Mouse (Mus musculus): Measurements from ENCODE around the gene Abcc8.

Gene Abcc8

DNA sequence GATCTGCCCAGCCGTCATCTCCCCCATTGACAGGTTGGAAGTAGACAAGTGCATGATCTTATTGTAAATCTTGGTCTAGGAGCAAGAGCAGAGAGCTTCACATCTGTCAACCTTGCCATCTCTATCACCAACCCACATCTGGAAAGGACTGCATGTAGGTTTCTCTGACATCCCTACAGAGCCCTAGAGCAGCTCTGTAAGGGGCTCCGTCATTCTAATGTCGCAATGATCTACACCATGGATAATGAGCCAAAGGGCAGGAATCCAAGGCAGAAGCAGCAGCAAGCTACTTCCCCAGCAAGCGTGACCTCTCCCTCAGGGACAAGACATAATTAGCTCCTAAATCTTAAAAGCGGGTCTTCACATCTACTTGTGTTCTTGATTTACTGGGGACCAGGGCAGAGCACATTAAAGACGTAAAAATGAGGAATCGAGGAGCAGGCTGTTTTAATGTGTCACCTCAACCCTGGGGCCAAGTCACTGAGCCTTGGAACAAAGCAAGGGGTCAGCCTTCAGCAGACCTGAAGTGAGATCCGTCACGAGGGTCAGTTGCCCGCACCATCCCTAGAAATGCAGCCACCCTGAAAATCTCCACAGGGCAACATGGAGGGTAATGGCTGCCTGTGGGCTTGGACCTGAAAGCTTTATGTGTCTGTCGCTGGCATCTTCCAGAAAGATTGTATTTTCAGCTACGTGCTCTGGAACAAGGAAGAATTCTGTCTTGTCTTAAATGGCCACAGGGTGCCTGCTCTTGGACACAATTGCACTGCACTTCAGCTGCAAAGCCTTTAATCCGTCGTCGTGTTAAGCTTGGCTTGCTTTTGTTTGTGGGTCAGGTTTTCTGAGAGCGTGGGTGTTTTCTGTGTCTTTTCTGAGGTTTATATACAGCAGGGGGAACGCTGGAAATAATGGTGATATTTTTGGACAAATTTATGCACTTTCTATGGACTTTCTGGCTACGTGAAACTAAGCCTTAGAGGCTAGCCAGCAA is 25.0 kb downstream of the Abcc8 start:
- DNase-seq (ENCODE audit: low spot score in 2 of 2) = no peak

DNA sequence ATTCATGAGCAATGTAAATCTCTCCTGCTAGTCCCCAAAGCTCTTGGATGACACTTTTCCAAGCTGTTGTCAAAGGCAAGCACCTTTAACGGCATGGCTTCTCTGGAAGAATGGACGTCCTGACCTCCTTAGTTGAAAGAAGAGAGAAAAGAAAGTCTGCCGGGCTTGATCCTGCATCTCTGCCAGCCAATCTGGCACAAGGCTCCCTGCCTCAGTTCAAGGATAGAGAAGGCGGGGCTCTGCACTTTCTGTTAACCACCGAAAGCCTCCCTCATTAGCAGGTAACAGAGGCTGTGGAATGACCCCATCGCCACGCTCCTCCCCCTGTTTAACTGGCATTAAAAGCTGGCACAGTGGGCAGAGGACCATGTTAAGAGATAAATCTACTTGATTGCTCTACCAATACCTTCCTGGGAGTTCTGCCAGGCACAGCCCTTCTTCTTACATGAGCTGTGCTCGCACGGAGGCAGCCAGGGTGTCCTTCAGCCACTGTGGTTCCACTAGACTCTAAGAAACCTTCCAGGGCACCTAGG is 26.9 kb downstream of the Abcc8 start:
- DNase-seq (ENCODE audit: low spot score in 2 of 2) = peak in 1 of 2 experiments; percentile 18

DNA sequence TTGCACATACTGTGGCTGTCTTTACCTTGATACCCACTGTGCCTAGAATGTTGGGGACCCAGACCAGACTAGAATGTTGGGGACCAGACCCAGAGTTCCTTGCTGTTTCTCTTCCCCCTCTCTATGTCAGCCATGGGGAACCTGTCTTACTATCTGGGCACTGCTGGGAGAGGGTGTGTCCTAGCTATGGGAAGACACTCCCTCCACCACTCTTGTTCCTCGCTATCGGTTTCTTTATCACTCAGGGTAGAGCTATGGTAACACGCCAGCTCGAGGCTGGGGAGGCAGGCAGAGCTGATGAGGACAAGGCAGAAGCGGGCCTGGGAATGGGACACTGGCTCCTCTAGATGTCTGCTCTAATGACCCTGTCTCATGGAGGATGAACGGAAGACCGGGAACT is 32.4 kb downstream of the Abcc8 start:
- no peak for DNase-seq (ENCODE audit: low spot score in 2 of 2)

DNA sequence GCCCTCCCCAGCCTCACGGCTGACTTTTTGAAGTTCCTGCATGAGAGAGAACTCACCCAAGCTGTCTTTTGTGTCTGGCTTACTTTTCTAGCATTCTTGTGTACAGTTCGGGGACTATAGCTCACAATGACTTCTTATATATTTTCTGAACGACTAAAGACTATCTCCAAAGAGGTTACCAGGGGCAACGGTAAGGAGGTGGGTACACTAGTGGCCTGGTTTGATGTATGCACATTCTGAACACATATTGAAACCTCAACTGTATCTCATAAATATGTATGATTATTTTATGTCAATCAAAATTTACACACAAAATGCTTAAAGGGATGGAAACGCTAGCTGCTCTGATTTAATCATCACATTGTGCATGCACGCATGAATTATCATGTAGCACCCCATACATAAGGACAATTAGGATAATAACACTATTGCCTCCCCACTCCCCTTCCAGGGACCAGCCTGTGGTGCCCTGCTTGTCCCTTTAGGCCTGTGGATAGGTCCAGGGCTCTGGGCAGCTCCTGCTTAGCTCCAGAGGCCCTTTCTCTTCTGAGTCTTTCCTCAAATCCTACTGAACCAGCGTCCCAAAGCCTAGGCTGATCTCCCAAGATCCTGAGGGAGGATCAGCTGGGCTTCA is 33.0 kb downstream of the Abcc8 start:
- DNase-seq (ENCODE audit: low spot score in 2 of 2) = no peak

DNA sequence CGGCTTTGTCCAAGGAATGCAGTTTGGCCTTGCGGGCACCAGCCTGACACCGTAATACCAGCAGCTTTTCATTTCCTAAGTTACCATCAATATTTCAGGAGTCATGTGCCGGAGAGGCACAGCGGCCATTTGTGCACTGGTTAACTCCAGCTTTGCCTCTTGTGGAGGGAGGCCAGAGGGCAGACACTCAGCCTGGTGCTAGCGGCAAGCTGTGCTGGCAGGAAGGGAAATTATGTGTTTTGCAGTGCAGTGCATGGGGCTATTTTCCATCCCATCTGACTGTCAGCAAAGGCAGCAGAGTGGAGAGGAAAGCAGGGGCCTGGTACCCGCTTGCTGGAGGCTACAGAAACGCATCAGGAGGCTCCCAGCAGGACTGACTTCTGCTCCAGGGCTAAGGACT is 35.8 kb downstream of the Abcc8 start:
- no peak for DNase-seq (ENCODE audit: low spot score in 2 of 2)

DNA sequence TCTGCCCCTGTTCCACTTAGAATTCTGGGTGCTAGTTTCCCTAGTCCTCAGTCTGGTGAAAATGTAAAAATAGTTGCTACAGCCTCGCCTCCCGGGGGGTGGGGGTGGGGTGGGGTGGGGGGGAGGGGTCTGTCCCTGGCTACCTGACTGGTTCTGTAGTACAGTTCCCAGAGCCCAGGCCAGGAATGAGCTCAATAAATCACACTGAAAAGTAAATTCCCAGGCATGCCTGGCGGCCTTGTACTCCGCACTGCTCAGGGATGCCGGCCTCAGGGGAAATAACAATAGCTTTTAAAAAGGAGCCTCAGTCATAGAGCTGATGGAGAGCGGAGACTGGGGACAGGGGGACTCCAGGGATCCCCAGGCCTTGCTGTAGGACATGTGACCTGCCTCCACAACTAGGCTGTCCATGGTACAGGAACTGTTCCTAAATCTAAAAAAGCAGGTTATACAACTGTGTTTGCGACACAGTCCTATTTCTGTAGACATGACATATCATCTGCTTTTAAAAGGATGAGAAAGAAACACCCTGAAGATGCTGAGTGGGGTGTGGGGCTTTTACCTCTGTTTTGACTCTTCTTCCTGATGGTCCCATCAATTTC is 41.4 kb downstream of the Abcc8 start:
- DNase-seq (ENCODE audit: low spot score in 2 of 2) = no peak

DNA sequence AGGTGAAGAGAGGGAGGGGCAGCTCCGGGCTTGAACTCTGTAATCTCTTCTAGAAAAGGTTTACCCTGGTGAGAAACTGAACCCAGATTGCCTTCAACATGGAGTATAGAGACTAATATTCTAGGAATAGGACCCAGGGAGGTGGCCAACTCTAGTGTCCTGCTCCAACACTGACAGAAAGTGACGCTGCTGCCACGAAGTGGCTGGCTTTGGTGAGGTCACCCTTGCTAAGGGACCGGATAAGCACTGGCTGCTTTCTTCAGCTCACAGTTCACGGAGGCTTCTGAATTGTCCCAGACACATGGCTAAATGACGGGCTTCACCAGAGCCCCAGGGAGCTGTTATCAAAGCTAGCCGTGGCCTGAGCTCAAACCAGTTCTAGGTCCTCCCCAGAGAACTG is 46.0 kb downstream of the Abcc8 start:
- DNase-seq (ENCODE audit: low spot score in 2 of 2) = peak in 1 of 2 experiments; percentile 45

DNA sequence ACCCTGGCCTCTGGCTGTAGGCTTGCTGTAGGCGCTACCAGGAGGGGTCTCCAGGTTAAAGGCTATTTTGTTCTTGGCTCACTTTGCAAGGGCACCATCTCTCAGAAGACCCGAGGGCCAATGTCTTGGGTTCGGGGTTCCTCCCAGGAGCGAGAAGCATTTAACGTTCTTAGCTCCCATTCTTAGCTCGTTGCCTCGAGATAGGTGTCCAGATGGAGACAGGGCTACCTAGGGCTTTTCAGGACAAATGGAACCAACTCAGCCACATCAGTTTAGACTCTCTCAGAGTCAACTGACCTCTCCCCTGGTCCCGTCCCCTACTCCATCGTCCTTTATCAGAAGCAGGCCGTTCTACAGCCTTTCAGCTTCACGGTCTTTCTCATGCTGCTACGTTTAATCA is 47.6 kb downstream of the Abcc8 start:
- DNase-seq (ENCODE audit: low spot score in 2 of 2) = no peak

DNA sequence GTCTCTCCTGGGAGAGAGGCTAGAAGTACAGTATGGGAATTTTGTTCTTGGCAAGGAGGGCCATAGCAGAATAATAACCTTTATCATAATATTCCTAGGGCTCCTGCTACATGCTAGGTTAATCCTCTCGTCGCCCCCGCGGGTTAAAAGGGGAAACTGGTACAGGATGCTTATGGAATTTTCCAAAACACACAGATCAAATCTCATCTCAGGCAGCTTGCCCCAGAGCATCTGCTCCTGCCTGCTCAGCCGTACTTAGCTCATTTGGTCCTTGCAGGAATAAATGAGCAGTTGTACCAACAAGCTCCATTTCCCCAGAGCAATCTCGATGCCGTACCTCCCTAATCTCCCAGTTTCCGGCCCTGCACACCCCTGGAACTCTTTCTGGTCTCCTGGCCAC is 48.0 kb downstream of the Abcc8 start:
- no peak for DNase-seq (ENCODE audit: low spot score in 2 of 2)

DNA sequence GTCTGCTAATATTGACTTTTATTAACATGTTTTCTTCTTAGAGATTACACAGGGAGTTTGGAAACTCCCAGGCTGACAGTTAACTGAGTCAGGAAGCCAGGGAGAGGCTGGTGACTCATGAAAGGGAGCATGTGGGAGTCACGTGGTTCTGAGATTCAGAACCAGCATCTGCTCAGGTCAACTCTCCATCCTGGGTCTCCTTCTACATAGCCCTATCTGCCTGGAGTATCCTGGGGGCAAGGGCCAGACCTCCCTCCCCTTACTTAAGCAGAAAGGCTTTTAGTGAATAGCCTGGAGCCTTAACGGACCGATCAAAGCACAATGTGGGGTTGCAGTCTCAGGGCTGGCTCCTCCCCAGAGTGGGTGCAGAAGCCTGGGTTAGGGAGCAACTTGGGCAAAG is 48.6 kb downstream of the Abcc8 start:
- no peak for DNase-seq (ENCODE audit: low spot score in 2 of 2)

DNA sequence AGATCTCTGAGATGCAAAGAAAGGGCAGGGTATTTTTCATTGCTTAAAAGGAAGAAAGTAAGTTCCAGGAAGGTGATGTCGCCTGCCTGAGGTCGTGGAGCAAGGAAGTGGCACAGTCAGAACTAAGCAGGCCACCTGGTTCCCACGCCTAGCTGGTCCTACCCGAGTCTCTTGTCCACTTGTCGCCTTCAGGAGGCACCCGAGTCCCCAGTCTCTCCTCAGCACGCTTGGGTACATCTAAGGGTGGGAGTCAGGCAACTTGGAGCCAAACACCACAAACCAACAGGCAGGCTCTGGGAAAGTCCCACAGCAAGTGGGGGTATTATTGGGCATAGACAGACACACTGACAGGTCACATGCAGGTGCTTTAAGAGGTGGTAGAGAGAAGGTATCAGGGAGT is 49.1 kb downstream of the Abcc8 start:
- no peak for DNase-seq (ENCODE audit: low spot score in 2 of 2)

DNA sequence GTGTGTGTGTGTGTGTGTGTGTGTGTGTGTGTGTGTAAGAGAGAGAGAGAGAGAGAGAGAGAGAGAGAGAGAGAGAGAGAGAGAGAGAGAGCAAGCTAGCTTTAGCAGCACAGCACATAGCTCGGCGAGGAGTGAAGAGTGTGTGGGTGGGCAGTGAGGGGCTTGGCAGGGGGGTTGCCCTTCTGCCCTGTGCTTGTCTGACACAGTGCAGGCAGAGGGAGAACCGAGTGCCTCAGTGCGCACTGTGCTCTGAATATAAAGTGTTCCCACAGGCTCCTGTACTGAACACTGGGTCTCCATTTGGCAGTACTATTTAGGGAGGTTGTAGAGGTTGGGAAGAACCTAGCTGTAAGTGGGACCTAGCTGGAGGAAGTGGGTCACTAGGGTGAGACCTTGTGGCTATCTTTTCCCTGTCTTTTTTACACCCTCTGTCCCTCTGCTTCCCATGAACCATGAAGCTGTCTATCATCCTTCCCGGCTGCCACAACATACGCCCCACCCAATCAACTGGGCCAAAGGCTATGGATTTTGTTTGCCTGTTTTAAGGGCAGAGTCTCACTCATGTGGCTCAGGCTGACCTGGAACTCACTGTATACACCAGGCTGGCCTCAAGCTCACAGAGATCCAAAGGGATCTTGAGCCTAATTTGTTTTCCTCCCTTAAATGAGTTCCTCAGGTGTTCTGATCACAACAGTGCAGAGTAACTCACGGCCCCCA is 50.2 kb downstream of the Abcc8 start:
- DNase-seq (ENCODE audit: low spot score in 2 of 2) = no peak

DNA sequence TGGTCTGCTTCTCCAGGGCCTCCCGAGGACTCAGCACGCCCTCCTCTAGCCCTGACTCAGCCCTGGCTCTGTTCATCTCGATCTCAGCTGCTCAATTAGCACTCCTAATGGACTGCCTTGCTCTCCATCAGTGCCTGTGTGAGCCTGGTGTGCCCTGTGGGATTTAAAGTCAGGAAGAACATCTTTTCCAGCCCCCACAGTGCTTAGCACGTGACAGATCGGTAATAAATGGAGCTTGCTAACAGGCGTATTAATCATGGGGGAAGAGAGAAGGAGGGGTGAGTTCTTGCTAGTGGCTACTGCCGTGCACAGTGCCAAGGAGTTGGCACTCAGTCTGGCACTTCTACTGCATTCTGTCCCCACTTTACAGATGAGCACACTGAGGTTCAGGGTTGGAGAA is 51.6 kb downstream of the Abcc8 start:
- no peak for DNase-seq (ENCODE audit: low spot score in 2 of 2)

DNA sequence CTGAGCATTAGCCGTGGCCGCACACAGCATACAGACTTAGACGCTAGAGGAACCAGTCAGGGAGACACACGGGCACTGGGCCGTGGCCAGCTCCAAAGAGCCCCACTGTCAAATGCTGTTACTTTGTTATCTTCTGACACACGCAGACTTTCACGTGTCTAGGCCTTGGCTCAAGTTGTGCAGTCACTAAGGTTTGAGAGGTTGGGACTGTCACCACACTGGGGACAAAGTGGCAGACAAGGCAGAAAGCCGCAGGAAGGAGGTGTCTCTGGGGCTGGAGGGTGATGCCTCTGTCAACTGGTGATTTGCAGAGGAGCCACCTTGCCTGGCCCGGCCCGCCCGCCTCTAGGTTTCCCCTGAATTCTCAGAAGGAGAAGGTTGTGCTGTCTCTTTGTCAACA is 54.5 kb downstream of the Abcc8 start:
- no peak for DNase-seq (ENCODE audit: low spot score in 2 of 2)

DNA sequence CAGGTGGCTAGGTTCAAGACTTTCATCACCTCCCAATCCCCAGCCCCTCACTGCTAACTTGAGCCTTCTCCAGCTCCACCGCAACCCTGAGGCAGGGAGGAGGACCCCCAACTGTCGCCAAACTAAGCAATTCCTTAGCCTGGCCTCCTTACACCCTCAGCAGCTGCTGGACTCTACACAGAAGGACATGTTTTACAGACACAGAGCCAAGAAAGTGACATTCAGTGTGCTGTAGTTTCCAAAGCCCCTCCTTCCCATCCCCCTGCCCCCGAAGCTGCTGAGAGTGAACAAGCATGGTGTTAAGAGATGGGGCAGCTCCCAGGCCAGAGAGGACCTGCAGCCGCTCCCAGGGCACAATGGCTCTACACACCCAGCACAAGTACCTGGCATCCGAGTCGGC is 55.4 kb downstream of the Abcc8 start:
- DNase-seq (ENCODE audit: low spot score in 2 of 2) = no peak

DNA sequence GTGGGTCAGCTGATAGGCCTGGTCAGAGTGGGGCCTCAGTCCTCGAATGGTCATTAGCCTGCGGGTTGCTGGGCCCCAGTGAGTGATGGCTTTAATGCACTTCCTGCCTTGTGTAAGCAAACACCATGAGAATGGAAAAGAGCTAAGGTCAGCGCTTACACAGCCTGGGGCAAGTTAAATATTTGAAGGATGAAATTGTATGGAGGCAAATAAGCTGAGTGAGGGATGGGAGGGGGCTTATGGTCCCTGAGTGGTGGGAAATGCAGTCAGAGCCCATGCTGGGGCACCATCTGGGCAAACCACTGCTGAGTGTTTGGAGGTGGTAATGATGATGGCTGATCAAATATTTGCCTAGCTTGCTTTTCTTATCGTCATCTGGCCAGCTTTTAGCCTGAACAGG is 56.9 kb downstream of the Abcc8 start:
- no peak for DNase-seq (ENCODE audit: low spot score in 2 of 2)

DNA sequence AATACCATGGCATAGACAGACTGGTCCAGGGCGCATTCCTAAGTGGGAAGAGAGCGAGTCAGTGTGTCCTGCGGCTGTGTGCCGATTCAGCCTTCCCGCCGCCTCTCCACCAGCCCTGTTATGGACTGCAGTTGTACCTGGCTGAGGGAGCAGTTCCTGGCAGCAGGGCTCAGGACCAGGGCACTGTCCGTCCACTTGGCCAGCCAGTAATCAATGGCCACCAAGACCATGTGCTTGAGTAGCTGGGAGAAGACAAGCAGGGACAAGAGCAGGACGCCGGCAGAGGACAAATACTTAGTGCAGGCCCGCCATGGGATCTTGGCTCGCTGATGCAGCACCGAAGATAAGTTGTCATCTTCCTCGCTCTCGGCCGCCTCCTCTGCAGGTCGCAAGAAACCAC is 62.8 kb downstream of the Abcc8 start:
- DNase-seq (ENCODE audit: low spot score in 2 of 2) = no peak

DNA sequence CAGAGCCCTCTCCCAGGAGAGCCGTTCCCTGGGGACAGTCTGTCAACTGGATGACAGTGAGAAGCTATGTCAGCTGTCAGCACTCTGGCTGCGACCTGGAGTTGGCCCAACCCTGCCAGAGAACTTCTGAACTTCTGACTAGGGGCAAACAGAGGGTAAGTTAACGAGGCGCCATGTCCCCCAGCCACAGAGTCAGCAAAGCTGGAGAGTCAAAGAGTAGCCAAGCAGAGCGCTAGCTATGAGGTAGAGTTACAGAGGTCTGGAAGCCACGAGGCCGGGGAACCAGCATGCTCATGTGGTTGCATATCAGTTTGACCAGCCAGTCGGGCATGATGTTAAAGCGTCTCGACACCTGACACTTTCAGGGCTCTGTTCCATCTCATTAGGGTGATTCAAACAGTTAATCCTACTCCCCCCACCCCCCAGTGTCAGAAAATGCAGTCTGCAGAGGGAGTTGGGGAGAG is 63.7 kb downstream of the Abcc8 start:
- peak; percentile 62 to 79 for DNase-seq (ENCODE audit: low spot score in 2 of 2)

DNA sequence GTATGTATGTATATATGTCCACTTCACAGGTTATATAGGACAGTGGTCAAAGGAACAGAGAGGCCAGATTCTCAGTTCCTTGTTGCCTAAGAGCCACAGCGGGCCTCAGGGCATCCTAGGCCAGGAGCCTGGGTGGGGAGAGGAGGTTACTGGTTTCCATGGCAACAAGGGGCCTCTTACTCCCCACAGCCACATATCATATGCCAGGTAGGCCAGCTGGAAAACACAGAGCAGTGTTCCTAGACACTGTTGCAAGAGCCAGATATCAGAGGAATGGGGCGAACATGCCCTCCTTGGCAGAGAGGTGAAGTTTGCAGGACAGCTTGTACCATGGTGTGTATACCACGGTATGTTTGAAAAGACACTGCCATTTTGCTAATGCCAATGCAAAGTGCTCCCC is 66.4 kb downstream of the Abcc8 start:
- DNase-seq (ENCODE audit: low spot score in 2 of 2) = no peak

DNA sequence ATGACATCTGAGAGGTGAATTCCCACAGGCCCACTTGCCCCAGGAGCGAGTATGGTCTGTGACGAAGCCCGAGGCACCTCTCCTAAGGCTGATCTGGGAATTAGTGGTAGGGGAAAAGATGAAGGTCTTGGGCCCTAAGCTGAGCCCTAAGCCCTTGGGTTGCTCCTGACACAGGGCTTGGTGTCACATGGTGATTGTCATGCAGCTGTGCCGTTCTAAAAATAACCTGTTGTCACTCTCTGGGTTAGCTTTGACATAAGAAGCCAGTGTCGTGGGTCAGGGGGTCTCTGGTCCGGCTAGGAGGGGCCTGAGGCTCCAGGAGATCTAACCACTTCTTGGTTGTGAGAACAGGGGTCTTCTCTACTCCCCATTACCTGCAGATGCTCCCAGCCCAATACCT is 67.9 kb downstream of the Abcc8 start:
- DNase-seq (ENCODE audit: low spot score in 2 of 2) = peak in 1 of 2 experiments; percentile 52

DNA sequence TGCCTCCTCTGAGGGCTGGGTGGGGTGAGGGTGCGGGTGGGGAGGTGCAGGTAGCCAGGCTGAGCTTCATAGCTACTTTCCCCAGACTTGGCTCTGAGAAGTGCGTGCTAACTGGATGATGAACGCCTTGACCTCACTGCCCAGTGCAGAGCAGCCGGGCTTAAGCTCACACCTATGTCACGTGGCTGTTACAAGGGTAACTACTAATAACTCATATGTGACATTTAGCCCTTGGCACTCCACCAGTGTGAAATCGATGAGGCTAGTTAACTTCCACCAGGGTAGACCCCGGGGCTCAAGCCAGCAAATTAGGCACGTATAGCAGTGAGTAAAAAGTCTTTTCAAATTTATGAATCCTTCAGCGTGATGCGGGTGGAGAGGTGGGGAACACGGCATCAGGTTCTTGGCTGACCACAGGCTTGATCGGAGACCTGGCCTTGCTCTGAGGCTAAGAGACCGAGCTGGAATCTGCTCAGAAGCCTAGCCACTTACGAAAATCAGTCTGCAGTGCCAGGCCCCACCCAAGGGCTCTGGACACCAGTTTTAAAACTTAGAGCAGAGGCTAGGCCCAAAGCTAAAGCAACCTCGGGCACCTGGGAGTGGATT is 68.5 kb downstream of the Abcc8 start:
- DNase-seq (ENCODE audit: low spot score in 2 of 2) = no peak
